Mouse (Mus musculus): ENCODE results near the gene Ubr4. TPM values are rescaled to one million over a fixed set of nuclear protein-coding genes. Genes with fewer than 3 reads are reported as not detected.

The Ubr4 gene
- 114 and 118 TPM in 2 replicates for total RNA-seq (2017)

DNA sequence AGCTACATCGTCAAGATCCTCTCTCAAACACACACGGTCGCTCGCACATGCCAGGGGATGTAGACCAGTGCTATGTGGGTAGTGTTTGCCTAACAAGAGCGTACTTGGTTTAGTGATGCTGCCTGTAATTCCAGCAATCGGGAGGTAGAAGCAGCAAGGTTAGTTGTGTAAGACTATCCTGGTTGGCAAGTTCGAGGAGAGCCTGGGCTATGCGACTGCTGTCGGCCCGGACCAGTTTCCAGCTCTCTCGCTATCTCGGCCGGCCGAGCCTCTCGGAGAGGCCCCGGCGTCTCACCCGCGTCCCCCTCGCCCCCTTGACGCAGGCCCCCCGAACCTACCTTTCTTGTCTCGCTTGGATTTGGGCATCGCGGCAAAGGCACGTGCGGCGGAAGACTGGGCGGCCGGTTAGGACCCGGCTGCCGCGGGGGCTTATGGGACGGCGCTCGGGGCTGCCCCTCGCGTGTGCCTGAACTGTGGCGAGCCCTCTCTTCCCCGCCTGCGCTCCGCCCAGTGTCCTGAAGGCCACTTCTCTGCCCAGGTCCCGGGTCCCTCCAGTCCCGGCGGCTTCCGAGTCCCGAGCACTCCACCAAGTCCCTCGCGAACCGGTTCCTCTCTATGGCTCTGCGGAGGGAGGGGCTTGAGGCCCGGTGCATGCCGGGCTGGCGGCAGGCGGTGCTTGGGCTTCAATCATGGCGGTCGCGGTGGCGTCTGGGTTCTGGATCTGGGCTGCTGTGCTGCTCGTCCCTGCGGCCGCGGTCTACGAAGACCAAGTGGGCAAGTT lies at the start of gene Ubr4, which contains the start of the genes Mrto4 and Emc1:
Gene Ubr4, plus strand, starts transcription at position 679 of the 781 bp plus-strand sequence.
Gene Mrto4, minus strand, starts transcription at position 646 of the 781 bp plus-strand sequence.
Gene Emc1, plus strand, starts transcription at position 657 of the 781 bp plus-strand sequence.
- peak; percentile 83 for ATAC-seq (ENCODE audit: extremely low read depth, insufficient number of reproducible peaks, low FRiP score, poor library complexity, severe bottlenecking)

DNA sequence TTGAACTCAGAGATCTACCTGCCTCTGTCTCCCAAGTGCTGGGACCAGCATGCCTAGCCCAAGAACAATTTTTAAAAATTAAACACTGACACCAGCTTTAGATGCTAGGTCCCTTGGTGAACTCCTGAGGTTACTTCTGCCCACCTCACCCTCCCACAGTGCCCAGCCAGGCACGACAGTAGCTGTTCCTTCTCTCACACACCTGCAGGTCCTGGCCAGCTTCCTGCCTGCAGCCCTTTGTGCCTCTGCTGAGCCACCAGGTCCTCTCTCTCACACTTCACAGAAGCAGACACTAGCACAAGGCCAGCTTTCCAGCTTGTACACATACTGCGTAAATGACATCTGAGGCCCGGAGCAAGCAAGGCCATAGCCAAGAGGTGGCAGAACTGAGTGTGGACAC lies 46.9 kb upstream of the Ubr4 start:
- ATAC-seq (ENCODE audit: extremely low read depth, insufficient number of reproducible peaks, low FRiP score, poor library complexity, severe bottlenecking), result no peak

DNA sequence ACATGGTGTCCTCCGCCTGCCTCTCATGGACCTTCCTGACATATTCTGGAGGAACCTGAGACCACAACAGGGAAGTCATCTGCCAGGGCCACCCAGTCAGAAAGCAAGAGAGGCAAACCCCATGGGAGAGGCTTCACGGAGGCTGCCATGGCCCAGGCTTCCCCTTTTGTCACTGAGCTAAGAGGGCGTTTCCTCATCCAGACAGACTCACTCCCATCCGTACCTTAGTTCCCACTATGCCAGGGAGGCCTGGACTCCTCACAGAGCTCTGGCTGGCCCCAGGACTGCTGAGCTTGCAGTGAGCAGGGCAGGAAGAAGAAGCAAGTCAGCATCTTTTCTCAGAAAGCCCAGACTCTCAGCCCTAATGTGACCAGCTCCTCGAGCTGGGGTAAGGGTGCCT lies 44.5 kb upstream of the Ubr4 start:
- peak; percentile 49 for ATAC-seq (ENCODE audit: extremely low read depth, insufficient number of reproducible peaks, low FRiP score, poor library complexity, severe bottlenecking)

DNA sequence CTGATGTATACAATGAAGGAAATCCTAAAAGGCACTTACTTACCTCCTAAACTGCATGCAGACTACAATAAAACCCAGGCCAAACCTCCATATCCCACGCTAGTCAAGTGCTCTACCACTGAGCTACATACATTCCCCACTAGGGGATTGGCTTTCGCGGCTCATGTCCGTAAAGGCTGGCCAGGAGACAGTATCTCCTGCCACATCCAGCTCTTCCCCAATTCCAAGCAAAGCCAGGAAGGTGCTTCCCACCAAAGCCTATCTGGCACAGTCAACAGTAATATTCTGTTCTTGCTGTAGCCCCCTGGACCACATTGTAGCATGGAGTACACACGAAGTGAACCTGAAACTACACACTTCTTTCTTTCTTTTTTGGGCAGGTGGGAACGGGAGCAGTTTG lies 42.8 kb upstream of the Ubr4 start:
- no peak for ATAC-seq (ENCODE audit: extremely low read depth, insufficient number of reproducible peaks, low FRiP score, poor library complexity, severe bottlenecking)

DNA sequence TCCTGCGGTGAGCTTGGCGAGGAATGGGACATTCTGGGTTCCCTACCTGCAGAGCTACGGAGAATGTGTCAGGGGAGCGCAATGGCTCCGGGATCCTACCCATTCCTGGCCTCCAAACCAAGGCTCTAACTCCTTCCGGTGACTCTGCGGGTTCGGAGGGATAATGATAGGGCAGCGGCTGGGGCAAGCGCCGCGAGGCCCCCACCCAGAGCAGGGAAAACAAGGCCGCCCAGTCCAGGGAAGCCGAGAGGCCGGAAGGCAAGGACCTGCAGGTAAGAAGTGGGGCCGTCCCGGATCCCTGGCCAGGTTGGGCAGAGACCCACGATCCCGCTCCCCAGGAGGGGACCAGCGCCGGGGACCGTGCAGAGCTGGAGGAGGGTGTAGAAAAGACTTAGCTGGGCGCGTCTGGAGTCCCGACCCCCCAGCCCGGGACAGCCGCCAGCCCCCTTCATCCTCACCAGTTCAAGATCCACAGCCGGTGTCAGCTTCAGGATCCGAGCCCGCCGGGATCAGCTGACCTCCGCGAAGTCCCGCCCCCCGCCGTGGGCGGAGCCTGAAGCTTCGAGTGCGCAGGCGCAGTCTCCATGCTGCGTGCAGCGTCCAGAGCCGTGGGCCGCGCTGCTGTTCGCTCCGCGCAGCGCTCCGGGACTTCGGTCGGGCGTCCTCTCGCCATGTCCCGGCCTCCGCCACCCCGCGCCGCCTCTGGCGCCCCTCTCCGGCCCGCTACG lies 42.1 kb upstream of the Ubr4 start, which contains the start of the genes Pqlc2 and Akr7a5:
Gene Pqlc2, minus strand, starts transcription at position 538 of the 728 bp plus-strand sequence.
Gene Akr7a5, plus strand, starts transcription at position 574 of the 728 bp plus-strand sequence.
- ATAC-seq (ENCODE audit: extremely low read depth, insufficient number of reproducible peaks, low FRiP score, poor library complexity, severe bottlenecking), result peak; percentile 60

DNA sequence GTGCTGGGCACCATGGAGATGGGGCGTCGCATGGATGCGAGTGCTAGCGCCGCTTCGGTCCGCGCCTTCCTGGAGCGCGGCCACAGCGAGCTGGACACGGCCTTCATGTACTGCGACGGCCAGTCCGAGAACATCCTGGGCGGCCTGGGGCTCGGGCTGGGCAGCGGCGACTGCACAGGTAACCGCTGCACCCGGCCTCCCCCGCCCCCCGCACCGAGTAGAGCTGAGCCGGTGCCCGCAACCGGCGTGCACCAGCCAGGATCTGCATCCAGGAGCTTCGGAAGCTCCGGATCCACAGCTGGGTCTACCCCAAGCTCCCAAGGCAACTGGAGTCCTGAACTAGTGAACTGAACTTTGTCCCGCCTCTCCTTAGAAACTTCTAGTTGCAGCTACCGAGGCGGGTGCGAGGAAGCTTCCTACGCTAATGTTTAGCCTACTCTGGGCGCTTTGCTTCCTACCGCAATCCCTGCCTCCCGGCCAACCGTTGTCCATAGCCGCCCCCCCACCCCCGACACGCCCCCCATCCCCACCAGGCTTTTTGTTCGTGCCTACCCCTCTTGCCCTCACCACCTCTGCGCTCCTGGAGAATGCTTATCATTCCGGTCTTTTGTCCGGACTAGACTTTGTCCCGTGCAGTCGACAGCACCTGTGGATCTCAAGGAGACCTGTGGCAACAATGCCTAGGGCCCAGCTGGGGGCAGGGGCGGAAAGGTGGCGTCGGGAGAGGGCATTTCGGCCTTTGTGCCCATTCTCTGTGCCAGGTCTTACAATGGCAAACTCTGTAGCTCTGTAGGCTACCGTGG lies 41.3 kb upstream of the Ubr4 start:
- ATAC-seq (ENCODE audit: extremely low read depth, insufficient number of reproducible peaks, low FRiP score, poor library complexity, severe bottlenecking), result no peak

DNA sequence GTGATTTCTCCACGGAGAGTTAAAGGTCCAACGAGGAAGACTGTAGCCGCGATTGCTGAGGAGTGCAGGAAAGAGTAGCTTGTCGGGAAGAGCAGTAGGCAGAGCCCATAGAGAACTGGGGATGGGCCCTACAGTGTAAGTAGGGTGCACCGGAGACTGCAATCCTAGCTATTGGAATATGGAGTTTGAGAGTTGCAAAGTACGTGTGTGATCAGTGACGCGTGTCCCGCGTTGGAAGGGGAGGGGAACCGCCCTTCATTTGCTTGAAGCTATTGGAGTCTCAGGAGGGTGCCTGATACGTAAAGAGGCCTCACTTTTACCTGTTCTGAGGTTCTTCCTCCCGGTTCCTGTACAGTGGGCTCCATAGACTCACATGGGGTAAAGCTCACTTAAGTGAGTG lies 40.7 kb upstream of the Ubr4 start:
- ATAC-seq (ENCODE audit: extremely low read depth, insufficient number of reproducible peaks, low FRiP score, poor library complexity, severe bottlenecking), result no peak

DNA sequence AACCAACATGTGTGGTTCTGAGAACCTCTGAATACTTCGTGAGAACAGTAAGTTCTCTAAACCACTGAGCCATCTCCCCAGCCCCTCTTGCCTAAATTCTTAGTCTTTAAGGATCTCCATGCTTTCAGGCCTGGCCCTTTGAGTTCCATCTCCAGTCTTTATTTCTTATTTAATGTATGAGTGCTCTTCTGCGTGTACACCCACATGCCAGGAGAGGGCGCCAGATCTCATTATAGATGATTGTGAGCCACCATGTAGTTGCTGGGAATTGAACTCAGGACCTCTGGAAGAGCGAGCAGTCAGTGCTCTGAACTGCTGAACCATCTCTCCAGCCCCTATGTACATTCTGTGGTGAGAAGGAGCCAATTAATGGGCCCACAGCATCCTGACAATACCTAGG lies 39.8 kb upstream of the Ubr4 start:
- no peak for ATAC-seq (ENCODE audit: extremely low read depth, insufficient number of reproducible peaks, low FRiP score, poor library complexity, severe bottlenecking)

DNA sequence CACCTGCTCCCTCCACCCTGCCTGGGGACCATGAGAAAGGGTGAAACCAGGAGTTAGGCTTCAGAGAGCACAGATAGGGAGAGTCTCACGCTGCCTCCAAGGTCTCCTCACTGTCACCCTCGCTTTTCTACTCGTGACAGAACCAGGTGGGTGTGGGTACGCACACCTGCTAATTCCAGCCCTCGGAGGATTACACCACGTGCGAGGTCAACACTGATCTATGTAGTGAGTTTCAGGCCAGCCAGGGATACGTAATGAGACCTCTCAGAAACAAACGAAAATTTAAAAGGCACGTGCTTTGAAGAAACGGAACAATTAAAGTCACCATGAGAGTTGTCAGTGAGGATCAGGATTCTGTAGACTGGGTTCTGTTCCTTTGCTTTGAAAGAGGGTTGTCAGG lies 34.0 kb upstream of the Ubr4 start:
- ATAC-seq (ENCODE audit: extremely low read depth, insufficient number of reproducible peaks, low FRiP score, poor library complexity, severe bottlenecking), result no peak

DNA sequence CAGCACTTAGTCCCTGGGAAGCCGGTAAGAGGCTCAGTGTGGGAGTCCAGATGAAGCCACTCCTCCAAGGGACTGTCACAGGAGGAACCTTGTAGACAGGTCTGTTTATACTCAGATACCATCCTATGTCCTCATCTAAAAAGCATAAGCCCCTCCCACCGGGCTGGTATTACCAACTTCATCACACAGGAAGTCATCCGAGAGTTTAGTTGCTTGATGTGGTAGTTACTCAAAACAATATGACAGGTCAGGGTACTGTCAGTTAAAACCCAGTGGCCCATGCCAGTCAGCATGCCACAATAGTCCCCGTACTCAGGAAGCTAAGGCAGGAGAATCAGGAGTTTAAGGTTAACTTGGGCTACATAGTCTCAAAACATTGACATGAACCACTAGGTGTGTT lies 32.7 kb upstream of the Ubr4 start:
- no peak for ATAC-seq (ENCODE audit: extremely low read depth, insufficient number of reproducible peaks, low FRiP score, poor library complexity, severe bottlenecking)

DNA sequence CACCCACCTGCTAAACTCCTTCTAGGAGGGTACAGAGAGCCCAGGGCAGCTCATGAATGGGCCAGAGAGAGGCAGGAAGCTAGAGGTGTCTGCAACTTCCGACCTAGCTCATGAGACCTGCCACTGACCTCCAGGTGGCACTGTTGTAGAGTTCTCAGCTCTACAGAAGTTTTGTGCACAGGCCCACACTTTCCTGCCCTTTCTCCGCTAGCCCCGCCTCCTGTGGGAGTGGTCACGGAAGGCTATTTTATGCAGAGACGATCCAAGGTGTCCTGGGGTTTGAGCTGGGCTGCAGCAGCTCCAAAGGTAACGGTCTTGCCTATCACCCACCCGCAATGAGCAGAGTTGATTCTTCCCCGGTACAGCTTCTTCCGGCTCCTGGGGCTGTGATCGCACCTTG lies 21.8 kb upstream of the Ubr4 start:
- peak; percentile 98 for ATAC-seq (ENCODE audit: extremely low read depth, insufficient number of reproducible peaks, low FRiP score, poor library complexity, severe bottlenecking)

DNA sequence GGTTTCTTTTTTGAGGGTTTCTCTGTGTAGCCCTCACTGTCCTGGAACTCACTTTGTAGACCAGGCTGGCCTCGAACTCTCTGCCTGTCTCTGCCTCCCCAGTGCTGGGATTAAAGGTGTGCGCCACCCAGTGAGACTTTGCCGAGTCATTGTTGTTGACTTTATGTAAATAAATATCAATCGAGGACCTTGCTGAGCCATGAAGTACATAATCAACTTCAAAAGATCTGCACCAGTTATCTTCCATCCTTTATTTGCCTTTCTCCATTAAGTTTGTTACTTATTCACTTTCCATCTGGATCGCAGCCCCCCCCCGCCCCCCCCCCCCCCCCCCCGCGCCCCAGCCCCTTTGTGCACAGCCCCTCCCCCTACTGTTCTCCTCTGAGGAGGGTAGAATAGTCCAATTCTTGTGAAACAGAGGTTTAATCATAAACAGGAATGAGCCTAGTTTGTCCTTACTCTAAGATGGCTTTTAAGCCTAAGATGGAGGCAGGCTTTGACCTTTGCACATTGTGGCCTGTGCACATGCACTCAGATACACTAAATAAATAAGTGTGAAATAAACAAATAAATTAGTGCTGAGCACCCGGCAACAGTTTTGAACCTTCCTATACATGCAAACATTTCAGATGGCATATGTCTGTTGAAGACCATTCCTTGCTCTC lies 17.6 kb upstream of the Ubr4 start:
- no peak for ATAC-seq (ENCODE audit: extremely low read depth, insufficient number of reproducible peaks, low FRiP score, poor library complexity, severe bottlenecking)

DNA sequence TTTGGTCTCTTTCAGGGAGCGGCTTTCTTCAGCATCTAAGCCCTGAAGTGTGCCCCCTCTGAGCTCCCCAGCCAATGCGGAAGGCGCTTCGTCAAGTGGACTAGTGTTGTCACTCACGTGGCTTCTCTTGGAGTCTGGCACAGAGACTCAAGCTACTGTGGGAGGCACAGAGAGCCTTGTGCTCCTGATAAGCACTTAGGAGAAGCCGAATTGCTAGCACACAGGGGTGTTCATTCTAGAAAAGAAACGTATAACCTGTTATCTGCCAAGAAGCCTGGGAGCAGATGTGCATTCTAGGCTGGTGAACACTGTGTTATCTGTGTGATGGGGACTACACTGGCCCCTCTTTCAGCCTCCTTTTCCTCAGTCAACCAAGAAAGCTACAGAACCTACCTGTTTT lies 16.9 kb upstream of the Ubr4 start:
- no peak for ATAC-seq (ENCODE audit: extremely low read depth, insufficient number of reproducible peaks, low FRiP score, poor library complexity, severe bottlenecking)

DNA sequence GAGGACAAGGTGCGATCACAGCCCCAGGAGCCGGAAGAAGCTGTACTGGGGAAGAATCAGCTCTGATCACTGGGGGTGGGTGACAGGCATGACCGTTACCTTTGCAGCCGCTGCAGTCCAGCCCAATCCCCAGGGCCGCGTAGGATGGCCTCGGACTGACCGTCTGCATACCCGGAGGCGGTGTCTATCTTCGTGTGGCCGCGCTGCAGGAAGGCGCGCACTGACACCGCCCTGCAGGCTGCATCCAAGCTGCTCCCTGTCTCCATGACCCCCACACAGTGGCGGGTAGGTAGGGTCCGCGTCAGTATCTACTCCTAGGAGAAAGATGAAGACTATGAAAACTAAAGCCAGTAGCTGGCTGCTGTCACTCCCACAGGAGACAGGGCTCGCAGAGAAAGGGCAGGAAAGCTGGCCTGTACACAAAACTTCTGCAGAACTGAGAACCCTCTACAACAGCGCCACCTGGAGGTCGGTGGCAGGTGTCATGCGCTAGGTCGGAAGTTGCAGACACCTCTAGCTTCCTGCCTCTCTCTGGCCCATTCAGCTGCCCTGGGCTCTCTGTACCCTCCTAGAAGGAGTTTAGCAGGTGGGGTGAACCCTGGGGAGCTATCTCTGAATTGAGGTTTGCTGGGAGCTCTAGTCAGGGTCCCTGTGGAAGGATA lies 15.5 kb upstream of the Ubr4 start:
- ATAC-seq (ENCODE audit: extremely low read depth, insufficient number of reproducible peaks, low FRiP score, poor library complexity, severe bottlenecking), result peak; percentile 89

DNA sequence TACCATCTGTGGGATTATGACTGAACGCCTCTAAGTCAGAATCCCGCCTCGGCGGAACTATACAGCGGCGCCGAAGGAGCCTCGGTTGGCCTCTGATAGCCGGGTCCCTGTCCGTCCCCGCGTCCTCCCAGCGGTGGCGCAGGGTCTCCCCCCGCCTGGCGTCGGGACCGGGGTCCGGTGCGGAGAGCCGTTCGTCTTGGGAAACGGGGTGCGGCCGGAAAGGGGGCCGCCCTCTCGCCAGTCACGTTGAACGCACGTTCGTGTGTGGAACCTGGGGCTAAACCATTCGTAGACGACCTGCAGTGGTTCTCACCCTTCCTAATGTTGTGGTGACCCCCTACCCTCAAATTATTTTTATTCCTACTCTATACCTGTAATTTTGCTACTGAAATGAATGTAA lies 14.3 kb upstream of the Ubr4 start:
- ATAC-seq (ENCODE audit: extremely low read depth, insufficient number of reproducible peaks, low FRiP score, poor library complexity, severe bottlenecking), result no peak

DNA sequence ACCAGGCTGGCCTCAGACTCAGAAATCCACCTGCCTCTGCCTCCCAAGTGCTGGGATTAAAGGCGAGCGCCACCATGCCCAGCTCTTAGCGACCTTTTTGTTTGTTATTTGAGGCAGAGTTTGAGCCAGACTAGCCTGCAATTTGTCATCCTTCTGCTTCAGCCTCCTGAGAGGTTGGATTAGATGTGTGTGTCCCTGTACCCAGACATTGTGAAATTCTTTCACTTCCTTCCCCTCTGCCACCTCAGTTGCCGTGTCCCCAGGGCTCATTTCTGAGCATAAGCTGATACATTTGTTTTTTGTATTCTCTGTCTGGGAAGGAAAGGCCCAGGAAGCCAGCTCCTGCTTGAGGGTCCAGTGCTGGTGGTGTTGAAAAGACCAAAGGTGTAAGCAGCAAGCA lies 11.6 kb upstream of the Ubr4 start:
- ATAC-seq (ENCODE audit: extremely low read depth, insufficient number of reproducible peaks, low FRiP score, poor library complexity, severe bottlenecking), result peak; percentile 25; the same call in 1 of the 2 replicates

DNA sequence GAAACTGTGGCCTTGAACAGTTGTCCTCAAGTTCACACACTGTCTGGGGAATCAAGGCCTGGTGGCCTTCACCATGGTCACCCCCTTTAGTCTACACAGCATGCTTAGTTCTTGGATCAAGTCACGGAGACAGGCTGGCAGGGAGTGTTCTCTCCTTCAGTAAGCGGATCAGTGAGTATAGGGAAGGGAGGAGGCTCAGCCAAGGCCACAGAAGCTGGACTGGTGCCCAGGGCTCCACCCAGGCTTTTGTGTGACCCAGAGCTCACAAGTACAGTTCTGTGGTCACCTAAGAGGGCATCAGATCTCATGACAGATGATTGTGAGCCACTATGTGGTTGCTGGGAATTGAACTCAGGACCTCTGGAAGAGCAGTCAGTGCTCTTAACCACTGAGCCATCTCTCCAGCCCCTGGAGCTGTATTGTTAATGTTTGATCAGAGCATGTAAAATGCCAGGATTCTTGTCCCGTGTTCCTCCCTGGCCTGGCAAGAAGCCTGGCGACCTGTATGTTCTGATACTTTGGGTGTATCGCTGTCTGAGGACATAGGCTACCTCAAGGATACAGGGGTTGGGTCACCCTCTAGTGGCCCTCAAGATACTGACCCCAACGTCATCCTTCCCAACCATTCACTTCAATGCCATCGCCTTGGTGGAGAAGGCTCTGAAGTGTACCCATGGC lies 10.7 kb upstream of the Ubr4 start:
- ATAC-seq (ENCODE audit: extremely low read depth, insufficient number of reproducible peaks, low FRiP score, poor library complexity, severe bottlenecking), result no peak

DNA sequence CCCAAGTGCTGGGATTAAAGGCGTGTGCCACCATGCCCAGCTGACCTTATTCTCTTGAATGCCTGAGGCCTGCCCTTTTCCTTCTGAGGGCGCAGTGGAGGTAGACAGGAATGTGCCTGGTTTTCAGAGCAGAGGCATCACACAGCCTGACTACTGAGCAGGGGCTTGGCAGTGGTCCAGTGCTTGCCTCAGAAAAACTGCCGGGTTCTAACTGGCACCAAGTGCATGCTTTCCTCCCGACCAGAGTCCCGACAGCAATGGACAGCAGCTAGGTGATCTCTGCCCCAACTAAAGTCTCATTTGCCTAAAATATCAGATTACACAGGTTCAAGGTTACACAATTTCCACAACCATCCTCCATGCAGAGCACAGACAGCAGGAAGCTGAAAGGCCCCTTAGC lies 8.7 kb upstream of the Ubr4 start:
- no peak for ATAC-seq (ENCODE audit: extremely low read depth, insufficient number of reproducible peaks, low FRiP score, poor library complexity, severe bottlenecking)
